In genomic region chr7:138909277-138910192, GRCm38 (mm10) we compare ENCODE assay signal across 8 mouse cellular contexts. TPM values are rescaled to one million over a fixed set of nuclear protein-coding genes. Genes with fewer than 3 reads are reported as not detected.
DNase-seq lines count a peak whose midpoint lies in the region; ATAC-seq and TF ChIP-seq lines count a peak whose summit lies in the region.

Gene Bnip3, minus strand, starts transcription at chr7:138909519.

- 0 out of 2 replicates have a peak, but pooled peaks have one; percentile 23 for TF ChIP-seq EP300 in liver, embryonic 14.5 days (IDR thresholded peaks at IDR 0.05; ENCODE audit: low read depth)

- no peak for TF ChIP-seq CTCF in E14TG2a.4 (conservative IDR thresholded peaks at IDR 0.05; ENCODE audit: low read length)
- no peak; the same call in 1 of the 2 replicates for TF ChIP-seq CTCF in liver, embryonic 14.5 days (IDR thresholded peaks at IDR 0.05; ENCODE audit: low read depth)

- peak within 1 kb of the TSS; percentile 95 for H3K4me3 ChIP-seq in E14TG2a.4 (replicated peaks; ENCODE audit: low read length)
- peak within 1 kb of the TSS; percentile 76 for H3K4me3 ChIP-seq in forebrain, embryonic 12.5 days (replicated peaks)
- peak within 1 kb of the TSS; percentile 93 for H3K4me3 ChIP-seq in heart, embryonic 16.5 days (ENCODE audit: low read length)
- H3K4me3 ChIP-seq in liver, embryonic 14.5 days (ENCODE audit: insufficient read depth in 1 of 2, low read depth in 2 of 2, low read length in 2 of 2): peak within 1 kb of the TSS; percentile 62 to 78
- H3K4me3 ChIP-seq in stomach, embryonic 15.5 days (replicated peaks): peak within 1 kb of the TSS; percentile 74

- peaks cover 60% of the 10 kb centered on the region for H3K4me1 ChIP-seq in E14TG2a.4 (replicated peaks; ENCODE audit: low read depth, low read length)
- peaks cover 30% of the 10 kb centered on the region for H3K4me1 ChIP-seq in forebrain, embryonic 12.5 days
- H3K4me1 ChIP-seq in heart, embryonic 16.5 days (ENCODE audit: control insufficient read depth, insufficient read depth, low read length): peaks cover 25% of the 10 kb centered on the region
- H3K4me1 ChIP-seq in liver, embryonic 14.5 days (replicated peaks; ENCODE audit: control insufficient read depth in 2 of 2, insufficient read depth in 2 of 2, low read length in 1 of 2): peaks cover 18 to 39% of the 10 kb centered on the region in 2 experiments
- H3K4me1 ChIP-seq in stomach, embryonic 15.5 days: peaks cover 23% of the 10 kb centered on the region

- H3K36me3 ChIP-seq in E14TG2a.4 (ENCODE audit: insufficient read depth, low read length): peaks cover 27% of the 10 kb centered on the region
- no peaks in the 10 kb centered on the region for H3K36me3 ChIP-seq in forebrain, embryonic 12.5 days (replicated peaks)
- H3K36me3 ChIP-seq in heart, embryonic 16.5 days (ENCODE audit: control insufficient read depth, insufficient read depth): no peaks in the 10 kb centered on the region
- H3K36me3 ChIP-seq in liver, embryonic 14.5 days (replicated peaks; ENCODE audit: control insufficient read depth, insufficient read depth, low read depth): no peaks in the 10 kb centered on the region
- H3K36me3 ChIP-seq in stomach, embryonic 15.5 days: no peaks in the 10 kb centered on the region

- peak; percentile 96 for ATAC-seq in forebrain, embryonic 12.5 days (ENCODE audit: low FRiP score)
- peak; percentile 92 for ATAC-seq in heart, embryonic 16.5 days (replicated peaks; ENCODE audit: extremely low read depth, insufficient read depth, low FRiP score)
- ATAC-seq in liver, embryonic 14.5 days (ENCODE audit: insufficient read depth): peak; percentile 93
- ATAC-seq in stomach, embryonic 15.5 days (ENCODE audit: insufficient read depth, low FRiP score, low read depth): peak; percentile 94

- peak within 1 kb of the TSS; percentile 84 for H3K4me2 ChIP-seq in forebrain, embryonic 12.5 days
- H3K4me2 ChIP-seq in heart, embryonic 16.5 days (ENCODE audit: low read depth, low read length): peak within 1 kb of the TSS; percentile 82
- H3K4me2 ChIP-seq in liver, embryonic 14.5 days (ENCODE audit: low read depth): peak within 1 kb of the TSS; percentile 88
- peak within 1 kb of the TSS; percentile 66 for H3K4me2 ChIP-seq in stomach, embryonic 15.5 days

- peak; percentile 78 for DNase-seq in c-Kit-positive CD71-positive TER-119-negative erythroid progenitor cells, embryonic 14.5 days (ENCODE audit: low read depth)
- DNase-seq in kidney, postnatal 36 days: peak; percentile 96
- DNase-seq in liver, embryonic 14.5 days (ENCODE audit: low read depth in 3 of 3, low spot score in 3 of 3): peak; percentile 80 to 84 (median 81)
- DNase-seq in neural tube, embryonic 10.5 days (ENCODE audit: extremely low spot score, low spot score): peak; percentile 94

- under 1% methylated on average over 60 of the region's 66 CpGs for WGBS in forebrain, embryonic 12.5 days
- under 1% methylated on average over 54 of the region's 66 CpGs for WGBS in heart, embryonic 16.5 days
- under 1% methylated on average over 66 of the region's 66 CpGs for WGBS in liver, embryonic 14.5 days (ENCODE audit: insufficient replicate concordance)
- WGBS in stomach, embryonic 15.5 days: under 1% methylated on average over 66 of the region's 66 CpGs

- peak within 1 kb of the TSS; percentile 59; the same call in 1 of the 2 replicates for H3K27ac ChIP-seq in forebrain, embryonic 12.5 days
- peak within 1 kb of the TSS; percentile 86 for H3K27ac ChIP-seq in heart, embryonic 16.5 days (ENCODE audit: low read length)
- H3K27ac ChIP-seq in liver, embryonic 14.5 days: peak within 1 kb of the TSS; percentile 26
- H3K27ac ChIP-seq in stomach, embryonic 15.5 days: peak within 1 kb of the TSS; percentile 80

- no peaks in the 10 kb centered on the region for H3K27me3 ChIP-seq in E14TG2a.4 (ENCODE audit: insufficient read depth, low read length)
- peaks cover 9% of the 10 kb centered on the region for H3K27me3 ChIP-seq in forebrain, embryonic 12.5 days
- H3K27me3 ChIP-seq in heart, embryonic 16.5 days (ENCODE audit: control insufficient read depth, insufficient read depth, low read length): no peaks in the 10 kb centered on the region
- no peaks in the 10 kb centered on the region for H3K27me3 ChIP-seq in liver, embryonic 14.5 days (ENCODE audit: control insufficient read depth, insufficient read depth, low read length)
- no peaks in the 10 kb centered on the region for H3K27me3 ChIP-seq in stomach, embryonic 15.5 days (replicated peaks)

- no peaks in the 10 kb centered on the region for H3K9me3 ChIP-seq in E14TG2a.4 (ENCODE audit: low read length)
- no peaks in the 10 kb centered on the region for H3K9me3 ChIP-seq in forebrain, embryonic 12.5 days
- H3K9me3 ChIP-seq in heart, embryonic 16.5 days (replicated peaks; ENCODE audit: control insufficient read depth, low read length): no peaks in the 10 kb centered on the region
- H3K9me3 ChIP-seq in liver, embryonic 14.5 days (ENCODE audit: control insufficient read depth, low read length): no peaks in the 10 kb centered on the region
- H3K9me3 ChIP-seq in stomach, embryonic 15.5 days: no peaks in the 10 kb centered on the region

- peak within 1 kb of the TSS; percentile 85 for H3K9ac ChIP-seq in forebrain, embryonic 12.5 days
- peak within 1 kb of the TSS; percentile 92 for H3K9ac ChIP-seq in heart, embryonic 16.5 days (ENCODE audit: low read length)
- peak within 1 kb of the TSS; percentile 83 for H3K9ac ChIP-seq in liver, embryonic 14.5 days (replicated peaks)
- peak within 1 kb of the TSS; percentile 79 for H3K9ac ChIP-seq in stomach, embryonic 15.5 days

RNA-seq across cellular contexts. Expression of gene Bnip3, which starts in this region (rescaled TPM):
- 63.0 and 66.9 TPM in 2 replicates for polyA plus RNA-seq in forebrain, embryonic 12.5 days (2016; fragmentation: Nextera tagmentation; extraction: Ambion mirVana)
- polyA plus RNA-seq in heart, embryonic 16.5 days (2015; fragmentation: Nextera tagmentation; extraction: Ambion mirVana): 258 and 260 TPM in 2 replicates
- polyA plus RNA-seq in liver, embryonic 14.5 days (2012; rRNA removed): 15.0 and 18.7 TPM in 2 replicates
- 63.0 and 77.1 TPM in 2 replicates for polyA plus RNA-seq in liver, embryonic 14.5 days (2014; fragmentation: Nextera tagmentation; extraction: Ambion mirVana)
- polyA plus RNA-seq in stomach, embryonic 15.5 days (2015; fragmentation: Nextera tagmentation; extraction: Ambion mirVana): 127 and 140 TPM in 2 replicates

Comparison
In these comparisons a context has a peak if more than half of its experiments do, and no peak if none do; other contexts are left out.
1. Peak in every context shown above with its lines: DNase-seq, ATAC-seq, H3K4me3 ChIP-seq and H3K27ac ChIP-seq.
2. H3K27ac ChIP-seq: peak in every context shown above with its lines; median percentile 86 in heart, embryonic 16.5 days; 80 in stomach, embryonic 15.5 days; 59 in forebrain, embryonic 12.5 days; 26 in liver, embryonic 14.5 days.